Mouse (Mus musculus): Measurements from ENCODE around the gene Wdr38. TPM values are rescaled to one million over a fixed set of nuclear protein-coding genes. Genes with fewer than 3 reads are reported as not detected.
A peak's percentile ranks its signal among the peaks of the same experiment; 100 is the strongest.
"Not testable (repeated sequence)": the region's sequence is repeated elsewhere in the genome, so short reads cannot be mapped to it uniquely, and the experiment has no call there.

Wdr38 gene
- polyA plus RNA-seq, 1 experiment from 2014 or later: 2.0 TPM

- Histone ChIP-seq H3K27ac (no peak overlapping the region), H3K9ac (no peak overlapping the region), H3K4me1 (peaks cover 22% of the 10 kb centered on the region), H3K27me3 (replicated peaks) (no peaks in the 10 kb centered on the region), H3K36me3 (peaks cover 43% of the 10 kb centered on the region), H3K9me3 (no peaks in the 10 kb centered on the region), H3K4me2 (replicated peaks) (no peak overlapping the region), H3K4me3 (no peak overlapping the region)
- WGBS: 81% methylated on average over 4 of the region's 4 CpGs
- no peak for ATAC-seq (ENCODE audit: low FRiP score, low read depth)
These were observed 3.3 kb downstream of the Wdr38 start for GRCm38 (mm10) chr2:39000587-39000919.

GRCm38 (mm10) chr2:39001866-39002265 is 4.6 kb downstream of the Wdr38 start:
- H3K4me1 ChIP-seq: peaks cover 30% of the 10 kb centered on the region
- peaks cover 43% of the 10 kb centered on the region for H3K36me3 ChIP-seq
- no peaks in the 10 kb centered on the region for H3K27me3 ChIP-seq (replicated peaks)
- no peaks in the 10 kb centered on the region for H3K9me3 ChIP-seq
- WGBS: 83% methylated on average over 3 of the region's 3 CpGs
- no peak overlapping the region for H3K27ac ChIP-seq
- no peak overlapping the region for H3K4me3 ChIP-seq
- ATAC-seq (ENCODE audit: low FRiP score, low read depth): no peak
- no peak overlapping the region for H3K9ac ChIP-seq
- H3K4me2 ChIP-seq (replicated peaks): no peak overlapping the region

GRCm38 (mm10) chr2:39003106-39003505 is 5.8 kb downstream of the Wdr38 start:
- no peak overlapping the region for H3K27ac ChIP-seq
- ATAC-seq (ENCODE audit: low FRiP score, low read depth): no peak
- H3K4me2 ChIP-seq (replicated peaks): peak overlapping the region; percentile 94
- H3K36me3 ChIP-seq: peaks cover 43% of the 10 kb centered on the region
- no peak overlapping the region for H3K4me3 ChIP-seq
- peaks cover 29% of the 10 kb centered on the region for H3K4me1 ChIP-seq
- no peaks in the 10 kb centered on the region for H3K27me3 ChIP-seq (replicated peaks)
- H3K9me3 ChIP-seq: no peaks in the 10 kb centered on the region
- peak overlapping the region; percentile 84; the same call in 1 of the 2 replicates for H3K9ac ChIP-seq
- 54% methylated on average over 8 of the region's 8 CpGs for WGBS

GRCm38 (mm10) chr2:39003512-39003911 is 6.2 kb downstream of the Wdr38 start:
- 69% methylated on average over 5 of the region's 5 CpGs for WGBS
- Histone ChIP-seq H3K27me3 (replicated peaks) (no peaks in the 10 kb centered on the region), H3K9me3 (no peaks in the 10 kb centered on the region), H3K4me2 (replicated peaks) (peak overlapping the region; percentile 94), H3K36me3 (peaks cover 43% of the 10 kb centered on the region), H3K9ac (peak overlapping the region; percentile 84; the same call in 1 of the 2 replicates), H3K4me3 (peak overlapping the region; percentile 60), H3K27ac (no peak overlapping the region), H3K4me1 (peaks cover 28% of the 10 kb centered on the region)
- no peak for ATAC-seq (ENCODE audit: low FRiP score, low read depth)

GRCm38 (mm10) chr2:39004372-39004771 is 7.1 kb downstream of the Wdr38 start:
- H3K36me3 ChIP-seq: peaks cover 43% of the 10 kb centered on the region
- peaks cover 37% of the 10 kb centered on the region for H3K4me1 ChIP-seq
- no peaks in the 10 kb centered on the region for H3K9me3 ChIP-seq
- H3K9ac ChIP-seq: peak overlapping the region; percentile 84
- peak overlapping the region; percentile 94 for H3K4me2 ChIP-seq (replicated peaks)
- H3K27ac ChIP-seq: no peak overlapping the region
- no peaks in the 10 kb centered on the region for H3K27me3 ChIP-seq (replicated peaks)
- H3K4me3 ChIP-seq: peak overlapping the region; percentile 60
- under 1% methylated on average over 11 of the region's 11 CpGs for whole genome bisulfite sequencing
- ATAC-seq (ENCODE audit: low FRiP score, low read depth): peak; percentile 7; the same call in 1 of the 2 replicates

GRCm38 (mm10) chr2:39004880-39005435 is 7.7 kb downstream of the Wdr38 start, which contains the start of gene Arpc5l:
TSS of gene Arpc5l (plus strand) at chr2:39005348.
- Histone ChIP-seq H3K9me3 (no peaks in the 10 kb centered on the region), H3K4me1 (peaks cover 42% of the 10 kb centered on the region), H3K9ac (peak within 1 kb of the TSS; percentile 84), H3K27me3 (replicated peaks) (no peaks in the 10 kb centered on the region), H3K4me3 (peak within 1 kb of the TSS; percentile 60), H3K27ac (peak within 1 kb of the TSS; percentile 72), H3K36me3 (peaks cover 39% of the 10 kb centered on the region), H3K4me2 (replicated peaks) (peak within 1 kb of the TSS; percentile 94)
- WGBS: under 1% methylated on average over 58 of the region's 58 CpGs
- peak; percentile 85 for ATAC-seq (ENCODE audit: low FRiP score, low read depth)

- ATAC-seq (ENCODE audit: low FRiP score, low read depth): no peak
- WGBS: 12% methylated on average over 15 of the region's 15 CpGs
- H3K9me3 ChIP-seq: no peaks in the 10 kb centered on the region
- H3K4me1 ChIP-seq: peaks cover 42% of the 10 kb centered on the region
- no peaks in the 10 kb centered on the region for H3K27me3 ChIP-seq (replicated peaks)
- peaks cover 32% of the 10 kb centered on the region for H3K36me3 ChIP-seq
- peak within 1 kb of the TSS; percentile 94 for H3K4me2 ChIP-seq (replicated peaks)
- H3K9ac ChIP-seq: peak within 1 kb of the TSS; percentile 84
- peak within 1 kb of the TSS; percentile 60 for H3K4me3 ChIP-seq
- H3K27ac ChIP-seq: peak within 1 kb of the TSS; percentile 72
These were observed 8.4 kb downstream of the Wdr38 start, which contains the start of gene Rpl35 for GRCm38 (mm10) chr2:39005574-39006079. TSS of gene Rpl35 (minus strand) at chr2:39005624.

- H3K27ac ChIP-seq: no peak overlapping the region
- H3K27me3 ChIP-seq (replicated peaks): no peaks in the 10 kb centered on the region
- H3K36me3 ChIP-seq: peaks cover 26% of the 10 kb centered on the region
- H3K9ac ChIP-seq: no peak overlapping the region
- H3K4me3 ChIP-seq: no peak overlapping the region
- peak overlapping the region; percentile 94 for H3K4me2 ChIP-seq (replicated peaks)
- ATAC-seq (ENCODE audit: low FRiP score, low read depth): no peak
- H3K4me1 ChIP-seq: peaks cover 42% of the 10 kb centered on the region
- H3K9me3 ChIP-seq: no peaks in the 10 kb centered on the region
- WGBS: 92% methylated on average over 14 of the region's 14 CpGs
These were observed 9.0 kb downstream of the Wdr38 start for GRCm38 (mm10) chr2:39006149-39006730.

- Histone ChIP-seq H3K9me3 (no peaks in the 10 kb centered on the region), H3K9ac (peak overlapping the region; percentile 80), H3K27ac (peak overlapping the region; percentile 78), H3K4me1 (peaks cover 39% of the 10 kb centered on the region), H3K27me3 (replicated peaks) (no peaks in the 10 kb centered on the region), H3K4me2 (replicated peaks) (peak overlapping the region; percentile 94), H3K4me3 (peak overlapping the region; percentile 88), H3K36me3 (peaks cover 12% of the 10 kb centered on the region)
- ATAC-seq (ENCODE audit: low FRiP score, low read depth): peak; percentile 86
- WGBS: under 1% methylated on average over 43 of the region's 44 CpGs
These were observed 10.6 kb downstream of the Wdr38 start for GRCm38 (mm10) chr2:39007865-39008264.

GRCm38 (mm10) chr2:39008350-39008851 is 11.1 kb downstream of the Wdr38 start:
- peak; percentile 64 for ATAC-seq (ENCODE audit: low FRiP score, low read depth)
- H3K4me1 ChIP-seq: peaks cover 35% of the 10 kb centered on the region
- peak overlapping the region; percentile 94 for H3K4me2 ChIP-seq (replicated peaks)

GRCm38 (mm10) chr2:39008954-39009365 is 11.7 kb downstream of the Wdr38 start:
- Histone ChIP-seq H3K9ac (peak overlapping the region; percentile 80), H3K4me2 (replicated peaks) (peak overlapping the region; percentile 94), H3K27ac (no peak overlapping the region), H3K4me3 (peak overlapping the region; percentile 88), H3K4me1 (peaks cover 30% of the 10 kb centered on the region), H3K27me3 (replicated peaks) (no peaks in the 10 kb centered on the region), H3K36me3 (peaks cover 12% of the 10 kb centered on the region; the same call in 1 of the 2 replicates), H3K9me3 (no peaks in the 10 kb centered on the region)
- WGBS: 26% methylated on average over 3 of the region's 3 CpGs
- ATAC-seq (ENCODE audit: low FRiP score, low read depth): no peak

More at GRCm38 (mm10) chr2:39008350-39008851, 11.1 kb downstream of the Wdr38 start:
- Histone ChIP-seq H3K27me3 (replicated peaks) (no peaks in the 10 kb centered on the region), H3K27ac (peak overlapping the region; percentile 62; the same call in 1 of the 2 replicates), H3K4me3 (peak overlapping the region; percentile 88), H3K36me3 (peaks cover 12% of the 10 kb centered on the region; the same call in 1 of the 2 replicates), H3K9me3 (no peaks in the 10 kb centered on the region), H3K9ac (peak overlapping the region; percentile 80)
- under 1% methylated on average over 25 of the region's 25 CpGs for WGBS

- not testable (repeated sequence) for H3K9me3 ChIP-seq; ATAC-seq (ENCODE audit: low FRiP score, low read depth); H3K4me2 ChIP-seq (replicated peaks); H3K9ac ChIP-seq; H3K4me3 ChIP-seq; H3K27me3 ChIP-seq (replicated peaks); H3K27ac ChIP-seq
- 93% methylated on average over 5 of the region's 5 CpGs for WGBS
- peaks cover 21% of the 10 kb centered on the region for H3K36me3 ChIP-seq
- peaks cover 27% of the 10 kb centered on the region for H3K4me1 ChIP-seq
These were observed 12.9 kb downstream of the Wdr38 start for GRCm38 (mm10) chr2:39010144-39010543.

All from neural tube, embryonic 12.5 days (tissue).